Mouse (Mus musculus): ENCODE data around the gene Ano6. TPM values are rescaled to one million over a fixed set of nuclear protein-coding genes. Genes with fewer than 3 reads are reported as not detected.

The Ano6 gene
- polyA plus RNA-seq, 1 experiment from 2014 or later = 6.9 TPM

DNA sequence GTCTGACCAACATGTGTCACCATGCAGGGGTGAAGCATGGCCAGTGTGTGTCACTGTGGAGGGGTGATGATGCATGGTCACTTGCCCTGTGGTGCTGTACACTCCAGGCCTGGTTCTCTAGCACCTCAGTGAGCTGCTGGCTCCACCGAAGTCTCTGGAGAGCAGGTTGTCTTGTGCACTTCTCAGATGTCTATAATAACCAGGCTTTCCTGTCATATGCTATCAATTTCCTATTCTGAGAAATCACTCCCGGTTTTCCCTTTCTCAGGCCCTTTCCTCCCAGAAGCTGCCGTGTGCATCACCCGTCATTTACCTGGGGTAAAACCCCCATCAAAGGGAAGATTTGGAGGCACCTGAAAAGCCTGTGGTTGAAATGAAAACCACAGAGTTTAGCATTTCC lies 101.5 kb downstream of the Ano6 start:
- DNase-seq (no peak), ATAC-seq (no peak)
- TF ChIP-seq CTCF (IDR thresholded peaks at IDR 0.05; ENCODE audit: low read depth) (no peak), EP300 (IDR thresholded peaks at IDR 0.05; ENCODE audit: low read depth) (no peak)
- Histone ChIP-seq H3K9me3 (ENCODE audit: low read length) (0 out of 2 replicates have a peak, but pooled peaks cover 2% of the 10 kb centered on the region), H3K36me3 (replicated peaks; ENCODE audit: insufficient read depth, low read length) (0 out of 2 replicates have a peak, but pooled peaks cover 2% of the 10 kb centered on the region), H3K4me1 (ENCODE audit: insufficient read depth) (peaks cover 8% of the 10 kb centered on the region; the same call in 1 of the 2 replicates), H3K9ac (replicated peaks) (no peak overlapping the region), H3K27me3 (ENCODE audit: insufficient read depth, low read length) (no peaks in the 10 kb centered on the region), H3K27ac (ENCODE audit: low read depth) (no peak overlapping the region), H3K4me2 (ENCODE audit: low read depth, low read length) (no peak overlapping the region), H3K4me3 (ENCODE audit: low read depth, low read length) (no peak overlapping the region)
- 71% methylated on average over 4 of the region's 4 CpGs for WGBS (ENCODE audit: insufficient replicate concordance)

DNA sequence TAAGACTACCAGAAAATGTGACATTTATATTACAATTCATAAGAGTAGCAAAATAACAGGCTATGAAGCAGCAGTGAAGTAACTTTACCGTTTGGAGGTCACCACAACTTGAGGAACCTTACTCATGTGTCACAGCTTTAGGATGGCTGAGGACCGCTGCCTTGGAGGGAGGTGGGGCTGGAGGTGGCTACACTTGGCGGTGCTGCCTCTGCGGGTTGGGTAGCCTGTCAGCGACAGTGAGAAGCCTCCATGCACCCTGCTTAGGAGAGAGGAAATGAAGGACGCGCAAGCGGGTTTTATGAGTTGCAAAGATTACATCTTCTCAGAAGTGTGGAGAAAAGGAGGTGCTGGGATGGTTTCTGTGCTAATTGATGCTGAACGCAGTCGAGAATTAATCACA lies 102.3 kb downstream of the Ano6 start:
- Histone ChIP-seq H3K36me3 (replicated peaks; ENCODE audit: insufficient read depth, low read length) (0 out of 2 replicates have a peak, but pooled peaks cover 2% of the 10 kb centered on the region), H3K4me2 (ENCODE audit: low read depth, low read length) (no peak overlapping the region), H3K27ac (ENCODE audit: low read depth) (no peak overlapping the region), H3K27me3 (ENCODE audit: insufficient read depth, low read length) (no peaks in the 10 kb centered on the region), H3K4me1 (ENCODE audit: insufficient read depth) (peaks cover 6% of the 10 kb centered on the region; the same call in 1 of the 2 replicates), H3K9ac (replicated peaks) (no peak overlapping the region), H3K4me3 (ENCODE audit: low read depth, low read length) (no peak overlapping the region), H3K9me3 (ENCODE audit: low read length) (0 out of 2 replicates have a peak, but pooled peaks cover 2% of the 10 kb centered on the region)
- 67% methylated on average over 10 of the region's 10 CpGs for WGBS (ENCODE audit: insufficient replicate concordance)
- ATAC-seq (no peak), DNase-seq (no peak)
- no peak for TF ChIP-seq CTCF (IDR thresholded peaks at IDR 0.05; ENCODE audit: low read depth)
- no peak for TF ChIP-seq EP300 (IDR thresholded peaks at IDR 0.05; ENCODE audit: low read depth)

DNA sequence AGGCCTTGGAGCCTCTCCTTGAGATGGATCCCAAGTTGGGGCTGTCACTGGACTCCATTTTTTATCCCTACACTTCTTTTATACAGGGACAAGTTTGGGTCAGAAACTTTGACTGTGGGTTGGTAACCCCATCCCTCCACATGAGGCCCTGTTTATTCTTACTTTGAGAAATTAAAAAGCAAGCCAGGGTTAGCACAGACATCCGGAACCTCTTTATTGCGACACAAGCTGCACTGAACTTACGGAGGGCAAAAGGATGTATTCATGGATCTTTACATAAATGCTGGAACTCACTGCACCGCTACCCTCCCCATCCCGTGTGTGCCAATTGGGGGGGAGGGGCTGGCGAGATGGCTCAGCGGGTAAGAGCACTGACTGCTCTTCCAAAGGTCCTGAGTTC lies 105.1 kb downstream of the Ano6 start:
- no peak overlapping the region for H3K4me3 ChIP-seq (ENCODE audit: low read depth, low read length)
- 69% methylated on average over 7 of the region's 7 CpGs for WGBS (ENCODE audit: insufficient replicate concordance)
- H3K9me3 ChIP-seq (ENCODE audit: low read length) = no peaks in the 10 kb centered on the region
- H3K27me3 ChIP-seq (ENCODE audit: insufficient read depth, low read length) = no peaks in the 10 kb centered on the region
- H3K9ac ChIP-seq (replicated peaks) = no peak overlapping the region
- TF ChIP-seq EP300 (IDR thresholded peaks at IDR 0.05; ENCODE audit: low read depth) = no peak
- TF ChIP-seq CTCF (IDR thresholded peaks at IDR 0.05; ENCODE audit: low read depth) = no peak
- H3K36me3 ChIP-seq (replicated peaks; ENCODE audit: insufficient read depth, low read length) = 0 out of 2 replicates have a peak, but pooled peaks cover 2% of the 10 kb centered on the region
- DNase-seq = no peak
- H3K27ac ChIP-seq (ENCODE audit: low read depth) = no peak overlapping the region
- H3K4me1 ChIP-seq (ENCODE audit: insufficient read depth) = peaks cover 8% of the 10 kb centered on the region
- ATAC-seq = peak; percentile 40; the same call in 1 of the 2 replicates
- no peak overlapping the region for H3K4me2 ChIP-seq (ENCODE audit: low read depth, low read length)

DNA sequence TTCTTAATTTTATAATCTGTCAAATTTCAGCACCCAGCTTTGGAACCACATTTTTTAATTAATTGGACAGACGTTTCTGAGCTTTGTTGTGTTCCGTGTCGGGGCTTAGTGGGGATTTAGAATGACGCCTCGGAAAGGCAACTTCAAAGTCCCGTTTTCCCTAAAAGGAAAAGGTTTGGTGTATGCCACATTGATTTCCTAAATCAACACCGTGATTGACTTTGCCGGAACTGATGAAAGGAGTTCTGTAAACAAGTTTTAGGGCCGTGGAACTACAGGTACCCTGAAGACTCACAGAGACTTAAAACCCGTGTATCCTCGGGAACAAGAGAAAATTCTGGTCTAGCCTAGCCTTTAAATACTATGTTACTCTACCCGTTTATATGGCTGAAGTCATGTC lies 107.0 kb downstream of the Ano6 start:
- H3K4me3 ChIP-seq (ENCODE audit: low read depth, low read length) = no peak overlapping the region

DNA sequence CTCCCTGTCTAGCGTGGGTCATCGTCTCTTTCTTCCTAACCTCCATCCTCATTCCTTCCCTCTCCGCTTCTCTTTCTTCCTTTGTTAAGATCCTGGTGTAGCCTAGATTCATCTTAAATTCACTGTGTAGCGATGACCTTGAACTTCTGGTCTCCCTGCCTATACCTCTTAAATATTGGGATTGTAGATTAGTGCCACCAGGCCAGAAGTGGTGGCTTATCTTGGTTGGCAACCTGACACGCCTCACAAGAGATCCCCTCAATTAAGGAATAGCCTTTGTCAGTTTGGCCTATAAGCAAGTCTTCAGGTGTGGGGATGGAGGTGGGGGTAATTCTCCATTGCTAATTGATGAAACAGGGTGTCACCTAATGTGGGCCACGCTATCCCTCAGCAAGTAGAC lies 107.8 kb downstream of the Ano6 start:
- ATAC-seq (no peak), DNase-seq (no peak)
- H3K36me3 ChIP-seq (replicated peaks; ENCODE audit: insufficient read depth, low read length) = 0 out of 2 replicates have a peak, but pooled peaks cover 2% of the 10 kb centered on the region
- H3K4me1 ChIP-seq (ENCODE audit: insufficient read depth) = peaks cover 11% of the 10 kb centered on the region
- WGBS (ENCODE audit: insufficient replicate concordance) = 77% methylated on average over 6 of the region's 6 CpGs
- H3K4me2 ChIP-seq (ENCODE audit: low read depth, low read length) = no peak overlapping the region
- no peak for TF ChIP-seq CTCF (IDR thresholded peaks at IDR 0.05; ENCODE audit: low read depth)
- no peak for TF ChIP-seq EP300 (IDR thresholded peaks at IDR 0.05; ENCODE audit: low read depth)
- no peaks in the 10 kb centered on the region for H3K9me3 ChIP-seq (ENCODE audit: low read length)
- no peak overlapping the region for H3K27ac ChIP-seq (ENCODE audit: low read depth)
- no peaks in the 10 kb centered on the region for H3K27me3 ChIP-seq (ENCODE audit: insufficient read depth, low read length)
- H3K4me3 ChIP-seq (ENCODE audit: low read depth, low read length) = no peak overlapping the region
- H3K9ac ChIP-seq (replicated peaks) = no peak overlapping the region

More for the DNA sequence above, 107.0 kb downstream of the Ano6 start:
- TF ChIP-seq EP300 (IDR thresholded peaks at IDR 0.05; ENCODE audit: low read depth) (peak; percentile 62; the same call in 1 of the 2 replicates), CTCF (IDR thresholded peaks at IDR 0.05; ENCODE audit: low read depth) (no peak)
- Histone ChIP-seq H3K27me3 (ENCODE audit: insufficient read depth, low read length) (no peaks in the 10 kb centered on the region), H3K4me1 (ENCODE audit: insufficient read depth) (peaks cover 11% of the 10 kb centered on the region), H3K4me2 (ENCODE audit: low read depth, low read length) (peak overlapping the region; percentile 37), H3K9me3 (ENCODE audit: low read length) (no peaks in the 10 kb centered on the region), H3K9ac (replicated peaks) (no peak overlapping the region), H3K27ac (ENCODE audit: low read depth) (peak overlapping the region; percentile 70), H3K36me3 (replicated peaks; ENCODE audit: insufficient read depth, low read length) (0 out of 2 replicates have a peak, but pooled peaks cover 2% of the 10 kb centered on the region)
- peak; percentile 76 for ATAC-seq
- DNase-seq = no peak
- 63% methylated on average over 12 of the region's 12 CpGs for WGBS (ENCODE audit: insufficient replicate concordance)

DNA sequence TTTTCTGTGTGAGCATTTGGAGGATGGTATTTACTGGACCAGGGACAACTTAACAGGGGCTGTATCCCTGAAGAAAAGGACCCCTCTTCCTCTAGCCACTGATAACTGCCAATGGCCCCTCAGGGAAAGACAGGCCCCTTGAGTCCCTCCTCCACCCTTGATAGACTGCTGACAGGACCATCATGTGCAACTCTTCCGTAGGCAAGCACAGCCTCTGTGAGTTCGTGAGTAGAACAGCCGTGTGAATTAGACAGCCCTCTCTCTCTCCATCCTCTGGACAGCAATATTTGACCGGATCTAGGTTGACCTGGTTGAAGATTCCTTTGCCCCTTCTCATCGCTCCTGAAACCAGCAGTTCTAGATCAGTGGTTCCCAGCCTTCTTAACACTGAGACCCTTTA lies 111.8 kb downstream of the Ano6 start:
- ATAC-seq = no peak
- Histone ChIP-seq H3K9ac (replicated peaks) (no peak overlapping the region), H3K4me2 (ENCODE audit: low read depth, low read length) (no peak overlapping the region), H3K27ac (ENCODE audit: low read depth) (no peak overlapping the region), H3K4me3 (ENCODE audit: low read depth, low read length) (no peak overlapping the region), H3K27me3 (ENCODE audit: insufficient read depth, low read length) (no peaks in the 10 kb centered on the region), H3K4me1 (ENCODE audit: insufficient read depth) (peaks cover 38% of the 10 kb centered on the region), H3K9me3 (ENCODE audit: low read length) (no peaks in the 10 kb centered on the region), H3K36me3 (replicated peaks; ENCODE audit: insufficient read depth, low read length) (no peaks in the 10 kb centered on the region)
- TF ChIP-seq CTCF (IDR thresholded peaks at IDR 0.05; ENCODE audit: low read depth) (no peak), EP300 (IDR thresholded peaks at IDR 0.05; ENCODE audit: low read depth) (no peak)
- 79% methylated on average over 5 of the region's 5 CpGs for WGBS (ENCODE audit: insufficient replicate concordance)
- no peak for DNase-seq
